Mouse (Mus musculus) lung, adult 2 months (tissue): ENCODE results near the gene Itgbl1.

ENCODE experiments used
- CTCF ChIP-seq: fragments of 200-500 bp; IDR thresholded peaks from 2 replicates; pipeline ENCODE4 v1.5.1; 2011; ENCODE audit warnings: mild to moderate bottlenecking, low read length, control low read depth; ENCODE audit not compliant: insufficient read depth
- POLR2A ChIP-seq: fragments of 200-500 bp; IDR thresholded peaks from 2 replicates; pipeline ENCODE4 v1.6.1; 2011; ENCODE audit warnings: low read depth, mild to moderate bottlenecking, control low read depth, low read length, borderline replicate concordance; ENCODE audit errors: extremely low read depth

- TF ChIP-seq POLR2A (no peak), CTCF (no peak)
These were observed 3.4 kb downstream of the Itgbl1 start for GRCm38 (mm10) chr14:123663206-123663605.
